Mouse (Mus musculus) bone marrow macrophage, adult 2 months (primary cell): ENCODE results near the gene Gm4981. TPM values are rescaled to one million over a fixed set of nuclear protein-coding genes. Genes with fewer than 3 reads are reported as not detected.

Experiments used
- H3K27ac ChIP-seq: 2 replicates; pipeline ENCODE4 v1.5.1; 2012; ENCODE audit warnings: low read depth, low read length; ENCODE audit not compliant: insufficient read depth
- H3K4me1 ChIP-seq: 2 replicates; pipeline ENCODE4 v1.6.1; 2012; ENCODE audit warnings: low read length; ENCODE audit not compliant: control insufficient read depth, insufficient read depth
- H3K4me3 ChIP-seq: 2 replicates; pipeline ENCODE4 v1.5.1; 2012; ENCODE audit warnings: mild to moderate bottlenecking, low read length, moderate library complexity; ENCODE audit not compliant: insufficient read depth
- CTCF ChIP-seq: IDR thresholded peaks from 2 replicates; pipeline ENCODE4 v1.5.1; 2012; ENCODE audit warnings: low read depth, mild to moderate bottlenecking, low read length, moderate library complexity
- POLR2A ChIP-seq: IDR thresholded peaks from 2 replicates; pipeline ENCODE4 v1.6.1; 2012; ENCODE audit warnings: mild to moderate bottlenecking, low read depth, low read length, borderline replicate concordance
- polyA plus RNA-seq: library from polyadenylated mRNA; stranded (reverse); fragments of >200 nt; gene quantifications from 2 replicates; pipeline ENCODE4 v1.2.4, GENCODE M21; 2012; ENCODE audit not compliant: missing spikeins, insufficient read depth, insufficient read length

Gene Gm4981
- polyA plus RNA-seq, 1 experiment, result not detected

GRCm38 (mm10) chr10:58217366-58217765 is 19.1 kb downstream of the Gm4981 start:
- no peak overlapping the region for H3K4me3 ChIP-seq
- no peak overlapping the region for H3K27ac ChIP-seq
- H3K4me1 ChIP-seq, result no peaks in the 10 kb centered on the region
- TF ChIP-seq CTCF (no peak), POLR2A (no peak)

- Histone ChIP-seq H3K4me3 (no peak overlapping the region), H3K4me1 (no peaks in the 10 kb centered on the region), H3K27ac (no peak overlapping the region)
- TF ChIP-seq POLR2A, result no peak
- no peak for TF ChIP-seq CTCF
Measured at GRCm38 (mm10) chr10:58215353-58215752, 21.1 kb downstream of the Gm4981 start.

- TF ChIP-seq POLR2A, result no peak
- Histone ChIP-seq H3K4me3 (no peak overlapping the region), H3K4me1 (no peaks in the 10 kb centered on the region), H3K27ac (no peak overlapping the region)
Measured at GRCm38 (mm10) chr10:58214934-58215333, 21.6 kb downstream of the Gm4981 start.

GRCm38 (mm10) chr10:58214497-58214896 is 22.0 kb downstream of the Gm4981 start:
- Histone ChIP-seq H3K4me3 (no peak overlapping the region), H3K27ac (no peak overlapping the region), H3K4me1 (no peaks in the 10 kb centered on the region)
- no peak for TF ChIP-seq POLR2A
- no peak for TF ChIP-seq CTCF

GRCm38 (mm10) chr10:58212230-58212629 is 24.3 kb downstream of the Gm4981 start:
- Histone ChIP-seq H3K4me1 (no peaks in the 10 kb centered on the region), H3K27ac (no peak overlapping the region), H3K4me3 (no peak overlapping the region)
- TF ChIP-seq POLR2A (no peak), CTCF (no peak)

- TF ChIP-seq POLR2A (no peak), CTCF (no peak)
- Histone ChIP-seq H3K4me3 (no peak overlapping the region), H3K4me1 (no peaks in the 10 kb centered on the region)
Measured at GRCm38 (mm10) chr10:58211213-58211612, 25.3 kb downstream of the Gm4981 start.

GRCm38 (mm10) chr10:58210514-58210913 is 26.0 kb downstream of the Gm4981 start:
- no peak for TF ChIP-seq CTCF
- no peak for TF ChIP-seq POLR2A
- Histone ChIP-seq H3K27ac (no peak overlapping the region), H3K4me1 (no peaks in the 10 kb centered on the region), H3K4me3 (no peak overlapping the region)

More at GRCm38 (mm10) chr10:58211213-58211612, 25.3 kb downstream of the Gm4981 start:
- H3K27ac ChIP-seq, result no peak overlapping the region

GRCm38 (mm10) chr10:58209710-58210467 is 26.6 kb downstream of the Gm4981 start:
- no peak overlapping the region for H3K27ac ChIP-seq
- no peaks in the 10 kb centered on the region for H3K4me1 ChIP-seq
- TF ChIP-seq CTCF (no peak), POLR2A (no peak)
- no peak overlapping the region for H3K4me3 ChIP-seq

GRCm38 (mm10) chr10:58206639-58207404 is 29.7 kb downstream of the Gm4981 start:
- TF ChIP-seq CTCF (no peak), POLR2A (no peak)
- H3K4me1 ChIP-seq, result no peaks in the 10 kb centered on the region
- H3K4me3 ChIP-seq, result no peak overlapping the region
- no peak overlapping the region for H3K27ac ChIP-seq

- Histone ChIP-seq H3K27ac (no peak overlapping the region), H3K4me3 (no peak overlapping the region), H3K4me1 (no peaks in the 10 kb centered on the region)
- TF ChIP-seq CTCF, result no peak
- TF ChIP-seq POLR2A, result no peak
Measured at GRCm38 (mm10) chr10:58205986-58206385, 30.5 kb downstream of the Gm4981 start.

Other genes starting within 250 kb of the Gm4981 start
- gene AW822073, start 11.8 kb downstream of the Gm4981 start, polyA plus RNA-seq, result 0.28 TPM in 1 of 2 replicates, not detected in the other
- gene Duxf3, start 4.0 kb downstream of the Gm4981 start, polyA plus RNA-seq, result 0.80 TPM in 1 of 2 replicates, not detected in the other
- 25.0 and 33.4 TPM in 2 replicates for gene Gcc2, start 18.8 kb upstream of the Gm4981 start, polyA plus RNA-seq
- gene Lims1, start 86.8 kb upstream of the Gm4981 start, polyA plus RNA-seq, result 81.4 and 82.5 TPM in 2 replicates
- 38.0 and 42.2 TPM in 2 replicates for gene Ranbp2, start 210.2 kb upstream of the Gm4981 start, polyA plus RNA-seq